Mouse (Mus musculus) cerebellum, adult 2 months (tissue): ENCODE measurements around the gene Zbtb20.

Source experiments
- CTCF ChIP-seq: fragments of 200-500 bp; IDR thresholded peaks from 2 replicates; pipeline ENCODE4 v1.5.1; 2011; ENCODE audit warnings: low read depth, mild to moderate bottlenecking, control low read depth, low read length, moderate library complexity, borderline replicate concordance; ENCODE audit not compliant: insufficient read depth
- POLR2A ChIP-seq: fragments of 200-500 bp; IDR thresholded peaks from 2 replicates; pipeline ENCODE4 v1.6.1; 2011; ENCODE audit warnings: low read length, control low read depth, borderline replicate concordance; ENCODE audit not compliant: insufficient read depth

DNA sequence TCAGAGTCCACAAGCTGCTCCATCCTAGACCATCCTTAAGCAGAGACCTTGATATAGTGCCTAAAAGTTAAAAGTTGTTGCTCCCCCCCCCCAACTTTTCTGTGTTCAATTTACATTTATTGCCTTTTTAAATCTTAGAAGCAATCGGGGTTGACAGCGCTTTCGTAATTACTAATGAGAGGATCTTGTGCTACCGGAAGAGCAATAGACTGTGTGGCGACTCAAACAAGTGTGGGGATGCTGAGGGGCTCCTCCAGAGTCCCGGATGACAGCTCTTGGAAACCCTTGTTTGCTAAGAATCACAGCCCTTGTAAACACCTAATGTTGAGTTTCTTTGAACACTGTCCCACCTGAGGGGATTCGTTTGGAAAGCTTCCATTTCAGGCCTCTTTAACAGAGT lies 758.4 kb downstream of the Zbtb20 start:
- TF ChIP-seq CTCF: no peak
- no peak for TF ChIP-seq POLR2A
